Mouse (Mus musculus): ENCODE data around the gene 4930438A08Rik.

- TF ChIP-seq CTCF (IDR thresholded peaks at IDR 0.05; ENCODE audit: extremely low read depth, insufficient read depth, insufficient read length, insufficient replicate concordance) (no peak), POLR2A (IDR thresholded peaks at IDR 0.05; ENCODE audit: low read depth, low read length) (no peak)
Measured at GRCm38 (mm10) chr11:58274572-58274971, at the start of gene 4930438A08Rik.
